Mouse (Mus musculus) lung, embryonic 16.5 days (tissue): ENCODE results near the gene Raly. TPM values are rescaled to one million over a fixed set of nuclear protein-coding genes. Genes with fewer than 3 reads are reported as not detected.

Experiments used
- ATAC-seq: fragments of 200-750 bp; cut with Nextera tagmentation; 2 replicates; pipeline ENCODE4 v1.8.0; 2017; ENCODE audit warnings: low read depth, mild to moderate bottlenecking, moderate library complexity
- H3K27ac ChIP-seq: fragments of 300-500 bp; sonication (generic); 2 replicates; pipeline ENCODE4 v1.5.1; 2014; ENCODE audit warnings: mild to moderate bottlenecking, control low read depth, low read length
- H3K27me3 ChIP-seq: fragments of 300-500 bp; sonication (generic); 2 replicates; pipeline ENCODE4 v1.6.1; 2014; ENCODE audit warnings: low read depth, low read length, mixed read lengths; ENCODE audit not compliant: control insufficient read depth, insufficient read depth
- H3K36me3 ChIP-seq: fragments of 300-500 bp; sonication (generic); 2 replicates; pipeline ENCODE4 v1.6.1; 2014; ENCODE audit warnings: low read length; ENCODE audit not compliant: control insufficient read depth, insufficient read depth
- H3K4me1 ChIP-seq: fragments of 300-500 bp; sonication (generic); replicated peaks from 2 replicates; pipeline ENCODE4 v1.6.1; 2014; ENCODE audit warnings: low read length, mixed read lengths; ENCODE audit not compliant: control insufficient read depth, insufficient read depth
- H3K4me2 ChIP-seq: fragments of 300-500 bp; sonication (generic); 2 replicates; pipeline ENCODE4 v1.6.1; 2014; ENCODE audit warnings: low read depth, low read length, control low read depth
- H3K4me3 ChIP-seq: fragments of 300-500 bp; sonication (generic); 2 replicates; pipeline ENCODE4 v1.5.1; 2014; ENCODE audit warnings: mild to moderate bottlenecking, low read length, control low read depth
- H3K9ac ChIP-seq: fragments of 300-500 bp; sonication (generic); 2 replicates; pipeline ENCODE4 v1.6.1; 2014; ENCODE audit warnings: low read length, control low read depth
- H3K9me3 ChIP-seq: fragments of 300-500 bp; sonication (generic); 2 replicates; pipeline ENCODE4 v1.6.1; 2016; ENCODE audit warnings: low read length; ENCODE audit not compliant: control insufficient read depth
- WGBS: fragments of 180-500 bp; shearing (Covaris S2); extraction: QIAGEN DNeasy Blood & Tissue Kit; methylation state at CpG from one replicate; pipeline ENCODE4 v1.1.7; 2014; 5-methylcytosine and 5-hydroxymethylcytosine counted together
- polyA plus RNA-seq: library from polyadenylated mRNA; unstranded; fragments of >200 nt; fragmentation: Nextera tagmentation; extraction: Ambion mirVana; gene quantifications from 2 replicates; pipeline ENCODE4 v1.2.1, GENCODE M21; 2015

Gene Raly
- polyA plus RNA-seq, 1 experiment from 2014 or later = 43.4 TPM

- Histone ChIP-seq H3K9ac (no peak overlapping the region), H3K4me1 (peaks cover 10% of the 10 kb centered on the region), H3K36me3 (no peaks in the 10 kb centered on the region), H3K27ac (no peak overlapping the region), H3K4me3 (no peak overlapping the region), H3K9me3 (no peaks in the 10 kb centered on the region), H3K4me2 (no peak overlapping the region), H3K27me3 (no peaks in the 10 kb centered on the region)
- WGBS = 48% methylated on average over 1 of the region's 1 CpGs
- ATAC-seq = no peak
Measured at GRCm38 (mm10) chr2:154818599-154818998, 27.7 kb downstream of the Raly start.

GRCm38 (mm10) chr2:154820346-154820745 lies 29.4 kb downstream of the Raly start:
- no peak overlapping the region for H3K4me2 ChIP-seq
- 66% methylated on average over 1 of the region's 1 CpGs for WGBS
- H3K27ac ChIP-seq = no peak overlapping the region; the same call in 1 of the 2 replicates
- ATAC-seq = no peak
- H3K9ac ChIP-seq = no peak overlapping the region
- H3K36me3 ChIP-seq = no peaks in the 10 kb centered on the region
- H3K27me3 ChIP-seq = no peaks in the 10 kb centered on the region
- H3K4me3 ChIP-seq = no peak overlapping the region
- peaks cover 10% of the 10 kb centered on the region for H3K4me1 ChIP-seq
- H3K9me3 ChIP-seq = no peaks in the 10 kb centered on the region

- 84% methylated on average over 1 of the region's 1 CpGs for WGBS
- Histone ChIP-seq H3K4me2 (no peak overlapping the region), H3K27me3 (no peaks in the 10 kb centered on the region), H3K4me3 (no peak overlapping the region), H3K36me3 (no peaks in the 10 kb centered on the region), H3K9me3 (no peaks in the 10 kb centered on the region), H3K9ac (no peak overlapping the region), H3K4me1 (no peaks in the 10 kb centered on the region; the same call in 1 of the 2 replicates), H3K27ac (no peak overlapping the region)
- ATAC-seq = no peak
Measured at GRCm38 (mm10) chr2:154826054-154826538, 35.2 kb downstream of the Raly start.

- WGBS = 61% methylated on average over 4 of the region's 4 CpGs
- no peak overlapping the region for H3K4me2 ChIP-seq
- H3K4me1 ChIP-seq = no peaks in the 10 kb centered on the region
- ATAC-seq = no peak
- H3K9ac ChIP-seq = no peak overlapping the region
- H3K36me3 ChIP-seq = no peaks in the 10 kb centered on the region
- no peak overlapping the region for H3K27ac ChIP-seq
- no peaks in the 10 kb centered on the region for H3K27me3 ChIP-seq
- H3K4me3 ChIP-seq = no peak overlapping the region
- H3K9me3 ChIP-seq = no peaks in the 10 kb centered on the region
Measured at GRCm38 (mm10) chr2:154827521-154827920, 36.6 kb downstream of the Raly start.

- H3K9me3 ChIP-seq = no peaks in the 10 kb centered on the region
- 44% methylated on average over 4 of the region's 4 CpGs for WGBS
Measured at GRCm38 (mm10) chr2:154832471-154832870, 41.6 kb downstream of the Raly start.

GRCm38 (mm10) chr2:154834149-154834865 lies 43.4 kb downstream of the Raly start:
- ATAC-seq = no peak
- peaks cover 3% of the 10 kb centered on the region; the same call in 1 of the 2 replicates for H3K4me1 ChIP-seq
- 93% methylated on average over 6 of the region's 6 CpGs for WGBS
- no peaks in the 10 kb centered on the region for H3K27me3 ChIP-seq
- H3K4me2 ChIP-seq = no peak overlapping the region
- H3K9ac ChIP-seq = no peak overlapping the region
- H3K4me3 ChIP-seq = no peak overlapping the region
- no peaks in the 10 kb centered on the region for H3K36me3 ChIP-seq
- H3K27ac ChIP-seq = no peak overlapping the region
- H3K9me3 ChIP-seq = no peaks in the 10 kb centered on the region

More at GRCm38 (mm10) chr2:154832471-154832870, 41.6 kb downstream of the Raly start:
- H3K4me3 ChIP-seq = no peak overlapping the region
- peaks cover 3% of the 10 kb centered on the region; the same call in 1 of the 2 replicates for H3K4me1 ChIP-seq
- no peaks in the 10 kb centered on the region for H3K27me3 ChIP-seq
- H3K36me3 ChIP-seq = no peaks in the 10 kb centered on the region
- H3K4me2 ChIP-seq = no peak overlapping the region
- ATAC-seq = no peak
- H3K27ac ChIP-seq = no peak overlapping the region
- H3K9ac ChIP-seq = no peak overlapping the region

- no peaks in the 10 kb centered on the region; the same call in 1 of the 2 replicates for H3K9me3 ChIP-seq
- no peak overlapping the region for H3K4me2 ChIP-seq
- H3K4me3 ChIP-seq = no peak overlapping the region
- peaks cover 2% of the 10 kb centered on the region; the same call in 1 of the 2 replicates for H3K36me3 ChIP-seq
- H3K4me1 ChIP-seq = peaks cover 3% of the 10 kb centered on the region; the same call in 1 of the 2 replicates
- no peak overlapping the region for H3K27ac ChIP-seq
- no peak overlapping the region for H3K9ac ChIP-seq
- H3K27me3 ChIP-seq = no peaks in the 10 kb centered on the region
- 75% methylated on average over 2 of the region's 2 CpGs for WGBS
- ATAC-seq = no peak
Measured at GRCm38 (mm10) chr2:154836537-154836936, 45.6 kb downstream of the Raly start.

GRCm38 (mm10) chr2:154848086-154848485 lies 57.2 kb downstream of the Raly start:
- H3K4me1 ChIP-seq = peaks cover 2% of the 10 kb centered on the region; the same call in 1 of the 2 replicates
- no peak overlapping the region for H3K4me3 ChIP-seq
- H3K9me3 ChIP-seq = no peaks in the 10 kb centered on the region
- no peak overlapping the region for H3K4me2 ChIP-seq
- peaks cover 7% of the 10 kb centered on the region for H3K36me3 ChIP-seq
- no peaks in the 10 kb centered on the region for H3K27me3 ChIP-seq
- no peak for ATAC-seq
- H3K9ac ChIP-seq = no peak overlapping the region
- no peak overlapping the region for H3K27ac ChIP-seq

GRCm38 (mm10) chr2:154855383-154855782 lies 64.5 kb downstream of the Raly start:
- no peaks in the 10 kb centered on the region for H3K27me3 ChIP-seq
- no peak overlapping the region for H3K4me3 ChIP-seq
- 63% methylated on average over 1 of the region's 1 CpGs for WGBS
- H3K9me3 ChIP-seq = no peaks in the 10 kb centered on the region
- no peak overlapping the region for H3K4me2 ChIP-seq
- no peak overlapping the region for H3K27ac ChIP-seq
- ATAC-seq = no peak
- no peak overlapping the region for H3K9ac ChIP-seq
- peaks cover 2% of the 10 kb centered on the region; the same call in 1 of the 2 replicates for H3K4me1 ChIP-seq
- peaks cover 10% of the 10 kb centered on the region; the same call in 1 of the 2 replicates for H3K36me3 ChIP-seq
